Mouse (Mus musculus) brain, adult 10 weeks (tissue): ENCODE results near the gene Pygl. TPM values are rescaled to one million over a fixed set of nuclear protein-coding genes. Genes with fewer than 3 reads are reported as not detected.

Experiments used
- polyA plus RNA-seq: library from polyadenylated mRNA; stranded (reverse); fragments of 350-450 nt; fragmentation: Illumina TruSeq; extraction: RNeasy Lipid Tissue Mini Kit (QIAGEN cat#74804); gene quantifications from one replicate; pipeline ENCODE4 v1.2.3, GENCODE M21; 2015; ENCODE audit warnings: low read depth, low replicate concordance

Pygl gene
- polyA plus RNA-seq = 3.4 TPM

DNA sequence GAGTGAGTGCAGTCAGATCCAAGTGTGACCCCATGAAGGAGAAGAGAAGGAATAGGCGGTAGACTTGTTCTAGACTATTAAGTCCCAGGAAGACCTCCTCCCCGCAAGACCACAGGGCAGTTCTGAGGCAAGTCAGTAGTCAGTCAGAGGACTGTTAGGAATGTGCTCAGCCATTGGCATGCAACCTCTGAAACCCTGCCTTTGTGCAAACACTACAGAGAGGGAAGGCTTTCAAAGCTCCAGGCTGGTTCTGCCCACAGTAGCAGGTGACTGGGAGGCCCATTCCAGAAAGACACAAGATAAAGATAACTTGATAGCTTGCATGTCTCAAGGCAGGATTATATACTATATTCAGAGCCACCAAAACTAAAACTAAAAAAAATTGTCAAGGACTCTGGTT is at the start of gene Pygl:
Gene Pygl, minus strand, starts transcription at position 195 of the 400 bp plus-strand sequence.

GRCm38 (mm10) chr12:70153842-70154241 is 77.4 kb downstream of the Pygl start, which contains the start of gene Abhd12b:
Gene Abhd12b (plus strand): TSS chr12:70154142.

Other genes starting within 250 kb of the Pygl start
- gene Sav1, start 244.5 kb downstream of the Pygl start, polyA plus RNA-seq = 21.0 TPM
- 17.5 TPM for gene Nin, start 117.8 kb downstream of the Pygl start, polyA plus RNA-seq
- gene Abhd12b, start 77.3 kb downstream of the Pygl start, polyA plus RNA-seq = 4.5 TPM
- gene Trim9, start 116.1 kb upstream of the Pygl start, polyA plus RNA-seq = 161 TPM
- 46.2 TPM for gene Tmx1, start 221.6 kb upstream of the Pygl start, polyA plus RNA-seq